Mouse (Mus musculus): ENCODE measurements at regions not wholly inside any gene's neighbourhood (a gene's known extent, or its start where the extent isn't known, plus 50 kb on each side); places are given as distances from the start of the nearest gene placed in this dataset.
"Not testable (repeated sequence)": the region's sequence is repeated elsewhere in the genome, so short reads cannot be mapped to it uniquely, and the experiment has no call there.

- DNase-seq (ENCODE audit: low spot score in 2 of 2): no peak
These were observed 605.8 kb upstream of the Slc35b3 start for GRCm38 (mm10) chr13:39566491-39566890.

GRCm38 (mm10) chr13:39537724-39538440, 577.2 kb upstream of the Slc35b3 start:
- DNase-seq (ENCODE audit: low spot score in 2 of 2): no peak

- no peak for DNase-seq (ENCODE audit: low spot score in 2 of 2)
These were observed 565.8 kb upstream of the Slc35b3 start for GRCm38 (mm10) chr13:39526469-39526868.

GRCm38 (mm10) chr13:39523856-39524301, 563.2 kb upstream of the Slc35b3 start:
- no peak for DNase-seq (ENCODE audit: low spot score in 2 of 2)

- DNase-seq (ENCODE audit: low spot score in 2 of 2): no peak
These were observed 562.7 kb upstream of the Slc35b3 start for GRCm38 (mm10) chr13:39523246-39523850.

- no peak for DNase-seq (ENCODE audit: low spot score in 2 of 2)
These were observed 560.2 kb upstream of the Slc35b3 start for GRCm38 (mm10) chr13:39520846-39521245.

GRCm38 (mm10) chr13:39516106-39516505, 555.4 kb upstream of the Slc35b3 start:
- DNase-seq (ENCODE audit: low spot score in 2 of 2): no peak

GRCm38 (mm10) chr13:39489806-39490205, 529.1 kb upstream of the Slc35b3 start:
- DNase-seq (ENCODE audit: low spot score in 2 of 2): no peak

GRCm38 (mm10) chr13:39472621-39473020, 511.9 kb upstream of the Slc35b3 start:
- DNase-seq (ENCODE audit: low spot score in 2 of 2): no peak

- no peak for DNase-seq (ENCODE audit: low spot score in 2 of 2)
These were observed 481.1 kb upstream of the Slc35b3 start for GRCm38 (mm10) chr13:39441799-39442198.

- DNase-seq (ENCODE audit: low spot score in 2 of 2): no peak
These were observed 480.2 kb upstream of the Slc35b3 start for GRCm38 (mm10) chr13:39440907-39441306.

GRCm38 (mm10) chr13:39440336-39440735, 479.7 kb upstream of the Slc35b3 start:
- no peak for DNase-seq (ENCODE audit: low spot score in 2 of 2)

- no peak for DNase-seq (ENCODE audit: low spot score in 2 of 2)
These were observed 467.3 kb upstream of the Slc35b3 start for GRCm38 (mm10) chr13:39427996-39428395.

- DNase-seq (ENCODE audit: low spot score in 2 of 2): no peak
These were observed 465.3 kb upstream of the Slc35b3 start for GRCm38 (mm10) chr13:39425944-39426343.

- DNase-seq (ENCODE audit: low spot score in 2 of 2): no peak
These were observed 457.5 kb upstream of the Slc35b3 start for GRCm38 (mm10) chr13:39418127-39418526.

- no peak for DNase-seq (ENCODE audit: low spot score in 2 of 2)
These were observed 451.0 kb upstream of the Slc35b3 start for GRCm38 (mm10) chr13:39411471-39412251.

- DNase-seq (ENCODE audit: low spot score in 2 of 2): no peak
These were observed 431.9 kb upstream of the Slc35b3 start for GRCm38 (mm10) chr13:39392589-39392988.

- DNase-seq (ENCODE audit: low spot score in 2 of 2): not testable (repeated sequence)
These were observed 431.5 kb upstream of the Slc35b3 start for GRCm38 (mm10) chr13:39392151-39392550.

- no peak for DNase-seq (ENCODE audit: low spot score in 2 of 2)
These were observed 416.0 kb upstream of the Slc35b3 start for GRCm38 (mm10) chr13:39376677-39377076.

- DNase-seq (ENCODE audit: low spot score in 2 of 2): no peak
These were observed 415.6 kb upstream of the Slc35b3 start for GRCm38 (mm10) chr13:39376269-39376668.

- no peak for DNase-seq (ENCODE audit: low spot score in 2 of 2)
These were observed 411.9 kb upstream of the Slc35b3 start for GRCm38 (mm10) chr13:39372565-39372964.

- DNase-seq (ENCODE audit: low spot score in 2 of 2): no peak
These were observed 403.0 kb upstream of the Slc35b3 start for GRCm38 (mm10) chr13:39363637-39364036.

Measured in gastrocnemius, adult 8-10 months (tissue).